Mouse (Mus musculus): ENCODE measurements around the gene Tmem242. TPM values are rescaled to one million over a fixed set of nuclear protein-coding genes. Genes with fewer than 3 reads are reported as not detected.

The Tmem242 gene
- total and polyA plus RNA-seq, 3 experiments: 68.9 to 83.1 (median 80.4) TPM

GRCm38 (mm10) chr17:5467177-5467576, 27.1 kb upstream of the Tmem242 start:
- Histone ChIP-seq H3K9me3 (replicated peaks; ENCODE audit: low read length) (no peaks in the 10 kb centered on the region), H3K79me2 (replicated peaks; ENCODE audit: control insufficient read depth, extremely low read depth, insufficient read depth, poor library complexity, severe bottlenecking) (no peaks in the 10 kb centered on the region), H3K4me3 (replicated peaks in 1 of 3; ENCODE audit: low read depth in 2 of 3, low read length in 2 of 3, poor library complexity in 1 of 3) (no peak overlapping the region), H3K36me3 (replicated peaks in 1 of 2; ENCODE audit: control insufficient read depth in 1 of 2, insufficient read depth in 1 of 2, low read length in 1 of 2) (no peaks in the 10 kb centered on the region), H3K4me2 (ENCODE audit: insufficient read depth, low read depth, poor library complexity, severe bottlenecking) (no peak overlapping the region), H3K4me1 (ENCODE audit: control insufficient read depth in 1 of 2, insufficient read depth in 2 of 2) (peaks cover 2 to 3% of the 10 kb centered on the region in 2 experiments; a peak in 2 of 4 replicates), H3K27ac (ENCODE audit: insufficient read depth, low read depth) (no peak overlapping the region), H3K27me3 (replicated peaks) (no peaks in the 10 kb centered on the region), H3K9ac (ENCODE audit: insufficient read depth, low read depth) (no peak overlapping the region)
- no peak for DNase-seq (ENCODE audit: extremely low read depth)
- TF ChIP-seq CTCF (conservative IDR thresholded peaks at IDR 0.05 in 1 of 2, IDR thresholded peaks at IDR 0.05 in 1 of 2; ENCODE audit: low read depth in 2 of 2, low read length in 2 of 2) (peak in 1 of 2 experiments; percentile 33; a peak in 2 of 4 replicates), CHD2 (IDR thresholded peaks at IDR 0.05; ENCODE audit: low read length) (no peak)
- in situ Hi-C loops (cut with MboI; ENCODE audit: low pct_ligation_motif_present, low pct_unique_long_range_greater_than_20kb, low sequenced_read_pairs) (no loop called here), dilution Hi-C loops (cut with MboI; ENCODE audit: extremely low pct_ligation_motif_present, extremely low pct_unique_long_range_greater_than_20kb, low sequenced_read_pairs) (no loop called here)

- no peak for DNase-seq (ENCODE audit: extremely low read depth)
- no peak overlapping the region for H3K27ac ChIP-seq (ENCODE audit: insufficient read depth, low read depth)
- TF ChIP-seq MEF2A (IDR thresholded peaks at IDR 0.05; ENCODE audit: borderline replicate concordance, low read depth, low read length) (no peak), BHLHE40 (IDR thresholded peaks at IDR 0.05; ENCODE audit: low read depth, low read length) (peak; percentile 63)
Observed at GRCm38 (mm10) chr17:5466736-5467135, 26.7 kb upstream of the Tmem242 start.

GRCm38 (mm10) chr17:5463912-5464311, 23.9 kb upstream of the Tmem242 start:
- H3K9ac ChIP-seq (ENCODE audit: insufficient read depth, low read depth): no peak overlapping the region
- dilution Hi-C loops (cut with MboI; ENCODE audit: extremely low pct_ligation_motif_present, extremely low pct_unique_long_range_greater_than_20kb, low sequenced_read_pairs) (no loop called here), in situ Hi-C loops (cut with MboI; ENCODE audit: low pct_ligation_motif_present, low pct_unique_long_range_greater_than_20kb, low sequenced_read_pairs) (no loop called here)
- H3K4me1 ChIP-seq (ENCODE audit: control insufficient read depth in 1 of 2, insufficient read depth in 2 of 2): peaks cover 2 to 3% of the 10 kb centered on the region in 2 experiments; a peak in 2 of 4 replicates
- no peak for DNase-seq (ENCODE audit: extremely low read depth)
- H3K27me3 ChIP-seq (replicated peaks): no peaks in the 10 kb centered on the region
- H3K4me2 ChIP-seq (ENCODE audit: insufficient read depth, low read depth, poor library complexity, severe bottlenecking): no peak overlapping the region
- H3K36me3 ChIP-seq (replicated peaks in 1 of 2; ENCODE audit: control insufficient read depth in 1 of 2, insufficient read depth in 1 of 2, low read length in 1 of 2): no peaks in the 10 kb centered on the region
- no peak overlapping the region for H3K4me3 ChIP-seq (replicated peaks in 1 of 3; ENCODE audit: low read depth in 2 of 3, low read length in 2 of 3, poor library complexity in 1 of 3)
- no peaks in the 10 kb centered on the region for H3K79me2 ChIP-seq (replicated peaks; ENCODE audit: control insufficient read depth, extremely low read depth, insufficient read depth, poor library complexity, severe bottlenecking)
- TF ChIP-seq MAX (IDR thresholded peaks at IDR 0.05; ENCODE audit: low read length): no peak
- no peak for TF ChIP-seq JUN (IDR thresholded peaks at IDR 0.05; ENCODE audit: insufficient read depth, low read depth, low read length)
- no peak for TF ChIP-seq USF1 (IDR thresholded peaks at IDR 0.05; ENCODE audit: low read depth, low read length)
- no peak for TF ChIP-seq POLR2AphosphoS2 (IDR thresholded peaks at IDR 0.05; ENCODE audit: low read depth, low read length)
- no peak for TF ChIP-seq USF2 (conservative IDR thresholded peaks at IDR 0.05; ENCODE audit: low read depth, low read length)
- no peak for TF ChIP-seq MAZ (IDR thresholded peaks at IDR 0.05; ENCODE audit: low read depth, low read length)
- no peak for TF ChIP-seq TCF12 (IDR thresholded peaks at IDR 0.05; ENCODE audit: low read depth, low read length)
- TF ChIP-seq JUND (conservative IDR thresholded peaks at IDR 0.05; ENCODE audit: low read depth, low read length): no peak
- TF ChIP-seq PAX5 (IDR thresholded peaks at IDR 0.05; ENCODE audit: low read length): no peak
- TF ChIP-seq ZKSCAN1 (IDR thresholded peaks at IDR 0.05; ENCODE audit: borderline replicate concordance, low read depth, low read length): no peak
- no peak for TF ChIP-seq POLR2A (IDR thresholded peaks at IDR 0.05; ENCODE audit: low read depth, low read length)
- no peak for TF ChIP-seq EP300 (IDR thresholded peaks at IDR 0.05; ENCODE audit: low read length)
- no peak for TF ChIP-seq MYC (IDR thresholded peaks at IDR 0.05; ENCODE audit: low read depth, low read length)
- no peak for TF ChIP-seq SIN3A (IDR thresholded peaks at IDR 0.05; ENCODE audit: low read length)
- no peak for TF ChIP-seq NELFE (IDR thresholded peaks at IDR 0.05; ENCODE audit: low read depth, low read length)
- TF ChIP-seq RAD21 (IDR thresholded peaks at IDR 0.05; ENCODE audit: low read depth, low read length): no peak
- H3K9me3 ChIP-seq (replicated peaks; ENCODE audit: low read length): no peaks in the 10 kb centered on the region
- H3K27ac ChIP-seq (ENCODE audit: insufficient read depth, low read depth): no peak overlapping the region

More at GRCm38 (mm10) chr17:5466736-5467135, 26.7 kb upstream of the Tmem242 start:
- Histone ChIP-seq H3K4me3 (replicated peaks in 1 of 3; ENCODE audit: low read depth in 2 of 3, low read length in 2 of 3, poor library complexity in 1 of 3) (no peak overlapping the region), H3K36me3 (replicated peaks in 1 of 2; ENCODE audit: control insufficient read depth in 1 of 2, insufficient read depth in 1 of 2, low read length in 1 of 2) (no peaks in the 10 kb centered on the region), H3K27me3 (replicated peaks) (no peaks in the 10 kb centered on the region), H3K4me2 (ENCODE audit: insufficient read depth, low read depth, poor library complexity, severe bottlenecking) (no peak overlapping the region), H3K4me1 (ENCODE audit: control insufficient read depth in 1 of 2, insufficient read depth in 2 of 2) (peaks cover 2 to 3% of the 10 kb centered on the region in 2 experiments; a peak in 2 of 4 replicates), H3K79me2 (replicated peaks; ENCODE audit: control insufficient read depth, extremely low read depth, insufficient read depth, poor library complexity, severe bottlenecking) (no peaks in the 10 kb centered on the region), H3K9me3 (replicated peaks; ENCODE audit: low read length) (no peaks in the 10 kb centered on the region), H3K9ac (ENCODE audit: insufficient read depth, low read depth) (no peak overlapping the region)
- in situ Hi-C loops (cut with MboI; ENCODE audit: low pct_ligation_motif_present, low pct_unique_long_range_greater_than_20kb, low sequenced_read_pairs): no loop called here
- dilution Hi-C loops (cut with MboI; ENCODE audit: extremely low pct_ligation_motif_present, extremely low pct_unique_long_range_greater_than_20kb, low sequenced_read_pairs): no loop called here
